Mouse (Mus musculus) left cerebral cortex, postnatal 14 days (tissue): ENCODE results near the gene Gm8138. TPM values are rescaled to one million over a fixed set of nuclear protein-coding genes. Genes with fewer than 3 reads are reported as not detected.
"Not testable (repeated sequence)": the region's sequence is repeated elsewhere in the genome, so short reads cannot be mapped to it uniquely, and the experiment has no call there.

Experiments used
- DNase-seq, 2 experiments: peaks; one replicate each; pipeline ENCODE4 v3.0.0; 2021 to 2022; ENCODE audit warnings: low spot score in 2 of 2, mixed read lengths in 1 of 2
- intact Hi-C: fragments of 180-260 bp; cut with DNase I; formaldehyde crosslinking; loops from one replicate; pipeline ENCODE4 v1.15.1; 2025
- long read RNA-seq, 2 experiments: library from polyadenylated mRNA; stranded (forward); transcript quantifications; one replicate each; pipeline ENCODE4 v2.0.0; 2021
- total RNA-seq, 2 experiments: library from RNA; stranded (reverse); gene quantifications; 2 replicates each; pipeline ENCODE4 v1.2.3; 2021

Gene Gm8138
- not detected for total RNA-seq
- long read RNA-seq, experiment 1, result 0 reads
- long read RNA-seq, experiment 2, result 0 reads

DNA sequence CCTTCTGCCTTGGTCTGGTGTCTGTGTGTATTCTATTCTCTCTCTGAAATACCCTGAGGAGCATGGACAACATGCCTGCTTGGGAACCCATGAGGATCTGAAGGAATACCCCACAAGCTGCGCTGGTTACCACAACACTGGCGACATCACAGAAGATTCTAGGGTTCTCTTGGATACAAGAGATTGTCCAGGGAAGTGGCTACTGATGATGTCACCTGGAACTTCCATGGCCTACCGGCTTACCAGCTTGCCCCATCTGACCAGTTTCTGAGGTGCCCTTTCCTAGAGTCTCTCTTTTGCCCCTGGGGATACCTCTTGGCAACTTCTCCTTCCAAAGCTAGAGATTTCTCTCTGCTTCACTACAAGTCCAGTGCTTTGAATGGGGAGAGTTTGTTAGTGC lies at the start of gene Gm8138:
Gene Gm8138, minus strand, starts transcription at position 101 of the 400 bp plus-strand sequence.
- DNase-seq, intact Hi-C loops: not testable (repeated sequence)

GRCm38 (mm10) chr14:43361713-43362112 lies 54.4 kb downstream of the Gm8138 start:
- intact Hi-C loops, DNase-seq: not testable (repeated sequence)

Other genes with a start within 250 kb of the Gm8138 start
- under 1 TPM in 1 of 2 experiments, not detected in 1; 0.20 TPM for gene Gm7233, start 236.5 kb downstream of the Gm8138 start, total RNA-seq
- gene Gm8122, start 181.0 kb downstream of the Gm8138 start, total RNA-seq, result not detected
- gene Gm8126, start 157.7 kb downstream of the Gm8138 start, total RNA-seq, result under 1 TPM; 0.29 to 0.34 TPM
- gene Gm9732, start 141.3 kb downstream of the Gm8138 start, total RNA-seq, result not detected
- gene Gm8127, start 122.5 kb downstream of the Gm8138 start, total RNA-seq, result not detected
- gene 1700001F09Rik, start 68.5 kb downstream of the Gm8138 start, total RNA-seq, result not detected
- under 1 TPM; 0.36 to 0.40 TPM for gene Gm5799, start 127.2 kb upstream of the Gm8138 start, total RNA-seq
- not detected for gene Gm17654, start 162.8 kb upstream of the Gm8138 start, total RNA-seq
- not detected for gene Gm10375, start 191.7 kb upstream of the Gm8138 start, total RNA-seq